Mouse (Mus musculus): ENCODE measurements at regions not wholly inside any gene's neighbourhood (a gene's known extent, or its start where the extent isn't known, plus 50 kb on each side); places are given as distances from the start of the nearest gene placed in this dataset.

- no peak for DNase-seq (ENCODE audit: low spot score in 2 of 2)
Observed at GRCm38 (mm10) chr16:86808644-86809324, 545.2 kb upstream of the N6amt1 start.

- no peak for DNase-seq (ENCODE audit: low spot score in 2 of 2)
Observed at GRCm38 (mm10) chr16:86806374-86806773, 547.6 kb upstream of the N6amt1 start.

- DNase-seq (ENCODE audit: low spot score in 2 of 2): no peak
Observed at GRCm38 (mm10) chr16:86776086-86776485, 577.9 kb upstream of the N6amt1 start.

- DNase-seq (ENCODE audit: low spot score in 2 of 2): no peak
Observed at GRCm38 (mm10) chr16:86772586-86772985, 581.4 kb upstream of the N6amt1 start.

- no peak for DNase-seq (ENCODE audit: low spot score in 2 of 2)
Observed at GRCm38 (mm10) chr16:86768912-86769311, 585.1 kb upstream of the N6amt1 start.

- no peak for DNase-seq (ENCODE audit: low spot score in 2 of 2)
Observed at GRCm38 (mm10) chr16:86768355-86768754, 585.6 kb upstream of the N6amt1 start.

- no peak for DNase-seq (ENCODE audit: low spot score in 2 of 2)
Observed at GRCm38 (mm10) chr16:86765974-86766373, 588.0 kb upstream of the N6amt1 start.

GRCm38 (mm10) chr16:86741236-86741635 is 612.7 kb upstream of the N6amt1 start:
- no peak for DNase-seq (ENCODE audit: low spot score in 2 of 2)

- no peak for DNase-seq (ENCODE audit: low spot score in 2 of 2)
Observed at GRCm38 (mm10) chr16:86718982-86719771, 634.8 kb upstream of the N6amt1 start.

GRCm38 (mm10) chr16:86718353-86718752 is 635.6 kb upstream of the N6amt1 start:
- no peak for DNase-seq (ENCODE audit: low spot score in 2 of 2)

- DNase-seq (ENCODE audit: low spot score in 2 of 2): no peak
Observed at GRCm38 (mm10) chr16:86701700-86702099, 652.3 kb upstream of the N6amt1 start.

- DNase-seq (ENCODE audit: low spot score in 2 of 2): peak; percentile 9 to 23
Observed at GRCm38 (mm10) chr16:86694497-86694896, 659.5 kb upstream of the N6amt1 start.

- no peak for DNase-seq (ENCODE audit: low spot score in 2 of 2)
Observed at GRCm38 (mm10) chr16:86659154-86659553, 694.8 kb upstream of the N6amt1 start.

GRCm38 (mm10) chr16:86647316-86647715 is 706.7 kb upstream of the N6amt1 start:
- DNase-seq (ENCODE audit: low spot score in 2 of 2): no peak

GRCm38 (mm10) chr16:86646753-86647152 is 707.2 kb upstream of the N6amt1 start:
- no peak for DNase-seq (ENCODE audit: low spot score in 2 of 2)

GRCm38 (mm10) chr16:86645436-86645835 is 708.5 kb upstream of the N6amt1 start:
- DNase-seq (ENCODE audit: low spot score in 2 of 2): no peak

GRCm38 (mm10) chr16:86644912-86645312 is 709.1 kb upstream of the N6amt1 start:
- DNase-seq (ENCODE audit: low spot score in 2 of 2): peak; percentile 32 to 42

- peak; percentile 21 to 39 for DNase-seq (ENCODE audit: low spot score in 2 of 2)
Observed at GRCm38 (mm10) chr16:86604166-86604565, 702.5 kb upstream of the Adamts5 start.

GRCm38 (mm10) chr16:86594992-86595391 is 693.4 kb upstream of the Adamts5 start:
- DNase-seq (ENCODE audit: low spot score in 2 of 2): no peak

GRCm38 (mm10) chr16:86586044-86586443 is 684.4 kb upstream of the Adamts5 start:
- no peak for DNase-seq (ENCODE audit: low spot score in 2 of 2)

- no peak for DNase-seq (ENCODE audit: low spot score in 2 of 2)
Observed at GRCm38 (mm10) chr16:86578281-86578680, 676.7 kb upstream of the Adamts5 start.

GRCm38 (mm10) chr16:86547465-86548043 is 645.9 kb upstream of the Adamts5 start:
- no peak for DNase-seq (ENCODE audit: low spot score in 2 of 2)

Measured in layer of hippocampus, postnatal 10 days (tissue).